Mouse (Mus musculus) thymus, postnatal 10 days (tissue): ENCODE measurements around the gene Pfdn4.

Source experiments
- DNase-seq, 2 experiments: peaks; one replicate each; pipeline ENCODE4 v3.0.0; 2021; ENCODE audit warnings: low spot score in 2 of 2

The Pfdn4 gene

DNA sequence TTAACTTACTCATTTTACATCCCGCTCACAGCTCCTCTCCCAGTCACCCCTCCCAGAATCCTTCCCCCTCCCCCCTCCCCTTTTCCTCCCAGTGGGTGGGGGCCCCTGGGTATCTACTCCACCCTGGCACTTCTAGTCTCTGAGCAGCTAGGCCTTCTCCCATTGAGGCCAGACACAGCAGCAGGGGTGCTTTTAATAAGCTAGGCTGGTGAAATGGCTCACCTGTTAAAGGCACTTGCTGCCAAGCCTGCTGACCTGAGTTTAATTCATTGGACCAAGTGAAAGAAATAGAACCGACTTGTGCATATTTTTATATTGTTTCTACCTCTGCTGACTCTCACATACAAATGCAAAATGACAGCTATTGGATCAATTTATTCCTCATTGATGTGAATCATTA, 52.9 kb downstream of the Pfdn4 start:
- no peak for DNase-seq

DNA sequence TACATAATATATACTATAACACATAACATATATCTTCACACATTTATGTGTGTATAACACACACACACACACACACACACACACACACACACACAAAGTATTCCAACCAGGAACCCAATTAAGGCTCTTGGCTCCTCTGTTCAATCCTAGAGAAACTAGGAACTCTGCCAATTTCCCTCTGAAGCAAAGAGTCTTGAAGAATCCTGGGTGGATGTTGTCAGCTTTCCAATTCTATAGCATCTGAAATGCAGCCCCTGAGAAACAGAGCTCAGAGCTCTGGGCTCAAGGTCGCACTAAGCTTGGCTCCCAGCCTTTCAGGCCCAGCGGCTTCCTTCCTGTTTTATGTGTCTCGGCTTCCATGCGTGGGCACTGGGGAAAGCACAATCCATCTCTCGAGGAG, 54.0 kb downstream of the Pfdn4 start:
- no peak for DNase-seq

DNA sequence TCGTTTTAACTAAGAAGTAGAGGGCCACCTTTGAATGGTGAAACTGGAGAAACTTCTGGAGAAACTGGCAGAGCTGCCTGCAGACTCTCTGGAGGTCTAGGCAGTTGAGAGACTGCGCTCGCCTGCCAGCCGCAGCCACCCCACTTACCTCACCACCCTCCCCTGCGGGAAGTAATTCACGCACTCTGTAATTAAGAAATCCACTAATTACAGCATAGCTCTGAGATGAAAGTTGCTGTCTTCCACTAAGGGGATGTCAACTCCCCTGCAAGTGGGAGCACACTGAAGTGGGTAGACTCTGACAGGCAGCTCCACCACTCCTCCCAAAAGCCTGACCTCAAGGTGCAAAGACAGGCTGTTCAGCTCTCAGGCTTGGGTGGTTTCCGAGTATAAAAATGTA, 55.9 kb downstream of the Pfdn4 start:
- DNase-seq, result no peak

DNA sequence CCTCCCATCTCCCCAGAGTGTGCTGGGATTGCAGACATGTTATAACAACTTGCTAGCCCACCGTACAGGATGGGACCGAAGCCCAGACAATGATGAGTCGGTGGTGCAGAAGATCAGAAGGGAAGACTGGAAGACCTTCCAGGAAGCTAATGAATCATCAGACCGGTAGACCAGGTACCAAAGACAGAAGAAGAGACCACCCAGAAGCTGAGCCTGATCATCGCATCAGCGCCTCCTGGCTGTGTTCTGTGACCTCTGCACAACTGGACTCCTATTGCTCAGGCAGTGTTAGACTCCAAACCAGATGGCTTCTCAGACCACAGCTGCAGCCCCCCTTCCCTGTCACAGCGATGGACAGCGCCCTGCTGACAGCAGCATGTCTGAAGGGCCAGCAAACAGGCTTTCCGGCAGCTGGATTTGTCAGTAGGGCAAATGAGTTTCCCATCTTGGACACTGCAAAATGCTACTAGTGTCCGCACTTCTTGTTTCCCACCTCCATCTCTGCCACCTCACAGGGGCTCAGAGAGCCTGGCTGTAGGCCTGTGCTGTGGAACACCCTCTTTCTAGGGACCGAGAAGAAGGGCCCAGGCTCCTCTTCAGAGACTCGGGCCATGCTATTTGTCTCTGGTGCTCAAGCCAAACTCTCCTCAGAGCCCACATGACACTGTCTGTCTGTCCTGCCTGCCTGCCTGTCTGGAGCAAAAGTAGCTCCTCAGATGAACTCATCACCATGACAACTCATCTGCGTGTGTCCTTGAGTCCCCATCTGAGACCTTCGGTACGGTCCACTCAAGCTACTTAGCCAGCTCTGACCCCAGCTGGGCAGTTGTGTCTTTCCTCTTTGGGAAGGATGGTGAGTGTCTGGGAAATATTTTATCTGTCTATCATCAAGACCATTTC, 68.0 kb downstream of the Pfdn4 start:
- DNase-seq, result no peak

DNA sequence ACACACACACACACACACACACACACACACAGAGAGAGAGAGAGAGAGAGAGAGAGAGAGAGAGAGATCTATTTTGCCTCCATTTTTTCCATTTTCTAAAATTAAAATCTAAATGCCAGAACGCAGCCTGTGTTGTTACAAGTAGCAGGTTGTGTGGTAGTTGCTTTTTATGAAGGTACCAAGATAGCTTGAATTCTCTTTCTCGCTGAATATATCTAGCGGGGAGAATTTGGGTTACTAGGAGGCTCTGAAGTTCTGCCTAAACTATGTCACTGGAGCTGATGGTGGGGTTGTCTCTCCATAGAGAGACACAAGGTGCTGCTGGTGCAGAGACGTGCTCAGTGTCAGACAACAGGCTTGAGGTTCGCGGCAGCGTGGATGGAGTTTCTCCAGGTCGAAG, 68.8 kb downstream of the Pfdn4 start:
- no peak for DNase-seq
